Mouse (Mus musculus) liver, embryonic 14.5 days (tissue): Measurements from ENCODE around the gene Pear1.

Source experiments
- CTCF ChIP-seq: IDR thresholded peaks from 2 replicates; pipeline ENCODE4 v1.5.1; 2016; ENCODE audit warnings: antibody characterized with exemption, low read depth, control low read depth
- EP300 ChIP-seq: IDR thresholded peaks from 2 replicates; pipeline ENCODE4 v1.6.1; 2016; ENCODE audit warnings: antibody characterized with exemption, low read depth

DNA sequence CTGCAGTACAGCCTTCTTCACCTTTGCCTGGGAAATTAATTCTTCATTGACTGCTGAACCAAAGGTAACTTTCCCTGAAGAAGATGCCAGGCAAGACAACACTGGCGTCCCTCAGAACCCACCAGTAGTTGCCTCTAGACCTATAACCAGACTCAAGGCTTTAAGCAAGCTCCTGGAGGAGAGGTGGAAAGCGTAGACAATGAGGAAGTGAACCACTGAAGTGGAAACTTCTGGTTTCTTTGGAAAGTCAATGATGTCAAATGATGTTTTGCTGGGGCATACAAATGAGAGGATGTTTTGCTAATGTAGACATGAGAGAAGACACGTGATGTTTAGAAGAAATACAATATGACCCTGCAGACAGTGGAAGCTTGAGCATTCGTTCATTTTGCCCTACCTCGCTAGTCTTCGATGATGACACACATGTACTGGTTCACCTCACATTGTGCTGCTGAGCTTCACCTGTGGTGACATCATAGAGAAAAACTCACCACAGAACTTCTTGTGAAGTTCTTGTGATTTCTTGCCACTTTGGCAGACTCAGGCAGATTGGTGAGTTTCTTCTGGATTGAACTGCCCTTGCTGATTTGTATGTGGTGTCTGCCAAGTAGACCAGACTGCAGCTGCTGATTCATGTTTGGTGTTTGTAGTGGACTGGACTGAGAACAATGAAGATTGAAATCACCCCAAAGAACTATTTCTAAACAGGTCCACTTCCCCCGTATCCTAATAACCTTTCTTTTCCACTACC lies 8.2 kb upstream of the Pear1 start:
- no peak for TF ChIP-seq EP300
- no peak for TF ChIP-seq CTCF
